Mouse (Mus musculus) kidney, postnatal 0 days (tissue): ENCODE data around the gene Tnip1. TPM values are rescaled to one million over a fixed set of nuclear protein-coding genes. Genes with fewer than 3 reads are reported as not detected.

Experiments
- ATAC-seq: fragments of 200-750 bp; cut with Nextera tagmentation; replicated peaks from 2 replicates; pipeline ENCODE4 v1.8.0; 2017; ENCODE audit warnings: low read depth, moderate number of reproducible peaks, moderate TSS enrichment, moderate library complexity; ENCODE audit not compliant: low FRiP score
- DNase-seq: peaks from one replicate; pipeline ENCODE4 v3.0.0-alpha.2; 2016; ENCODE audit warnings: low spot score
- H3K27ac ChIP-seq: fragments of 300-500 bp; sonication (generic); 2 replicates; pipeline ENCODE4 v1.5.1; 2014; ENCODE audit warnings: mild to moderate bottlenecking
- H3K27me3 ChIP-seq: fragments of 300-500 bp; sonication (generic); 2 replicates; pipeline ENCODE4 v1.6.1; 2014; ENCODE audit warnings: low read length, mixed read lengths; ENCODE audit not compliant: insufficient read depth
- H3K36me3 ChIP-seq: fragments of 300-500 bp; sonication (generic); 2 replicates; pipeline ENCODE4 v1.6.1; 2014; ENCODE audit warnings: low read length, mixed read lengths; ENCODE audit not compliant: insufficient read depth
- H3K4me1 ChIP-seq: fragments of 300-500 bp; sonication (generic); replicated peaks from 2 replicates; pipeline ENCODE4 v1.6.1; 2014; ENCODE audit warnings: antibody characterized with exemption, low read length, mixed read lengths; ENCODE audit not compliant: insufficient read depth
- H3K4me2 ChIP-seq: fragments of 300-500 bp; sonication (generic); 2 replicates; pipeline ENCODE4 v1.6.1; 2014; ENCODE audit warnings: mild to moderate bottlenecking, low read length, moderate library complexity, mixed read lengths
- H3K4me3 ChIP-seq: fragments of 300-500 bp; sonication (generic); replicated peaks from 2 replicates; pipeline ENCODE4 v1.5.1; 2014; ENCODE audit warnings: low read depth, low read length
- H3K9ac ChIP-seq: fragments of 300-500 bp; sonication (generic); 2 replicates; pipeline ENCODE4 v1.6.1; 2014; ENCODE audit warnings: low read depth, low read length
- H3K9me3 ChIP-seq: fragments of 300-500 bp; sonication (generic); replicated peaks from 2 replicates; pipeline ENCODE4 v1.6.1; 2016; ENCODE audit warnings: low read length, inconsistent platforms, mixed read lengths
- CTCF ChIP-seq: IDR thresholded peaks from 2 replicates; pipeline ENCODE4 v1.5.1; 2016; ENCODE audit warnings: antibody characterized with exemption, low read depth, mild to moderate bottlenecking, moderate library complexity
- WGBS: fragments of 180-500 bp; shearing (Covaris S2); extraction: QIAGEN DNeasy Blood & Tissue Kit; methylation state at CpG from one replicate; pipeline ENCODE4 v1.1.7; 2014; 5-methylcytosine and 5-hydroxymethylcytosine counted together
- polyA plus RNA-seq: library from polyadenylated mRNA; unstranded; fragments of >200 nt; fragmentation: Nextera tagmentation; extraction: Ambion mirVana; gene quantifications from 2 replicates; pipeline ENCODE4 v1.2.1, GENCODE M21; 2015

The Tnip1 gene
- polyA plus RNA-seq, 1 experiment from 2014 or later, result 17.5 TPM

GRCm38 (mm10) chr11:54954716-54955115 is 8.0 kb downstream of the Tnip1 start:
- H3K9me3 ChIP-seq, result no peaks in the 10 kb centered on the region
- peaks cover 12% of the 10 kb centered on the region; the same call in 1 of the 2 replicates for H3K4me1 ChIP-seq
- no peak overlapping the region for H3K9ac ChIP-seq
- TF ChIP-seq CTCF, result no peak
- no peaks in the 10 kb centered on the region for H3K36me3 ChIP-seq
- peak overlapping the region; percentile 70; the same call in 1 of the 2 replicates for H3K4me2 ChIP-seq
- DNase-seq (no peak), ATAC-seq (no peak)
- H3K27me3 ChIP-seq, result no peaks in the 10 kb centered on the region
- no peak overlapping the region for H3K4me3 ChIP-seq
- WGBS, result 86% methylated on average over 8 of the region's 8 CpGs
- H3K27ac ChIP-seq, result no peak overlapping the region

- Histone ChIP-seq H3K27ac (no peak overlapping the region), H3K36me3 (no peaks in the 10 kb centered on the region), H3K4me3 (no peak overlapping the region), H3K4me2 (peak overlapping the region; percentile 6; the same call in 1 of the 2 replicates), H3K9ac (no peak overlapping the region), H3K4me1 (peaks cover 12% of the 10 kb centered on the region; the same call in 1 of the 2 replicates), H3K27me3 (no peaks in the 10 kb centered on the region), H3K9me3 (no peaks in the 10 kb centered on the region)
- DNase-seq (no peak), ATAC-seq (no peak)
- TF ChIP-seq CTCF, result no peak
- 41% methylated on average over 9 of the region's 9 CpGs for WGBS
Measured at GRCm38 (mm10) chr11:54953993-54954446, 8.7 kb downstream of the Tnip1 start.

- no peak for ATAC-seq
- DNase-seq, result no peak
- H3K27me3 ChIP-seq, result no peaks in the 10 kb centered on the region
- H3K4me2 ChIP-seq, result no peak overlapping the region
- no peaks in the 10 kb centered on the region for H3K36me3 ChIP-seq
- 0 out of 2 replicates have a peak overlapping the region, but pooled peaks have one; percentile 8 for H3K27ac ChIP-seq
- 75% methylated on average over 6 of the region's 6 CpGs for WGBS
- TF ChIP-seq CTCF, result no peak
- peaks cover 12% of the 10 kb centered on the region; the same call in 1 of the 2 replicates for H3K4me1 ChIP-seq
- H3K4me3 ChIP-seq, result no peak overlapping the region
- no peaks in the 10 kb centered on the region for H3K9me3 ChIP-seq
- H3K9ac ChIP-seq, result no peak overlapping the region
Measured at GRCm38 (mm10) chr11:54952651-54953050, 10.1 kb downstream of the Tnip1 start.

GRCm38 (mm10) chr11:54950684-54951083 is 12.0 kb downstream of the Tnip1 start:
- Histone ChIP-seq H3K9me3 (no peaks in the 10 kb centered on the region), H3K4me2 (no peak overlapping the region), H3K4me1 (peaks cover 12% of the 10 kb centered on the region; the same call in 1 of the 2 replicates), H3K4me3 (no peak overlapping the region), H3K36me3 (no peaks in the 10 kb centered on the region), H3K9ac (no peak overlapping the region), H3K27me3 (no peaks in the 10 kb centered on the region), H3K27ac (no peak overlapping the region)
- DNase-seq (no peak), ATAC-seq (no peak)
- WGBS, result 82% methylated on average over 6 of the region's 6 CpGs
- TF ChIP-seq CTCF, result no peak

GRCm38 (mm10) chr11:54949717-54950116 is 13.0 kb downstream of the Tnip1 start:
- Histone ChIP-seq H3K27me3 (no peaks in the 10 kb centered on the region), H3K36me3 (no peaks in the 10 kb centered on the region), H3K27ac (no peak overlapping the region), H3K4me2 (no peak overlapping the region), H3K9me3 (no peaks in the 10 kb centered on the region), H3K9ac (no peak overlapping the region), H3K4me1 (peaks cover 9% of the 10 kb centered on the region; the same call in 1 of the 2 replicates), H3K4me3 (no peak overlapping the region)
- ATAC-seq, result no peak
- WGBS, result 93% methylated on average over 1 of the region's 1 CpGs
- TF ChIP-seq CTCF, result no peak
- no peak for DNase-seq

- H3K4me3 ChIP-seq, result no peak overlapping the region
- H3K9ac ChIP-seq, result no peak overlapping the region
Measured at GRCm38 (mm10) chr11:54944702-54945101, 18.0 kb downstream of the Tnip1 start.

GRCm38 (mm10) chr11:54940056-54940455 is 22.7 kb downstream of the Tnip1 start:
- 80% methylated on average over 7 of the region's 7 CpGs for WGBS
- H3K27me3 ChIP-seq, result no peaks in the 10 kb centered on the region
- H3K4me1 ChIP-seq, result no peaks in the 10 kb centered on the region
- ATAC-seq (no peak), DNase-seq (no peak)
- H3K27ac ChIP-seq, result no peak overlapping the region
- H3K36me3 ChIP-seq, result 0 out of 2 replicates have a peak, but pooled peaks cover 19% of the 10 kb centered on the region
- no peaks in the 10 kb centered on the region for H3K9me3 ChIP-seq
- H3K4me3 ChIP-seq, result no peak overlapping the region
- H3K9ac ChIP-seq, result 0 out of 2 replicates have a peak overlapping the region, but pooled peaks have one; percentile 8
- TF ChIP-seq CTCF, result no peak
- no peak overlapping the region for H3K4me2 ChIP-seq

More at GRCm38 (mm10) chr11:54944702-54945101, 18.0 kb downstream of the Tnip1 start:
- WGBS, result 74% methylated on average over 3 of the region's 3 CpGs
- Histone ChIP-seq H3K27ac (no peak overlapping the region), H3K4me2 (no peak overlapping the region), H3K36me3 (no peaks in the 10 kb centered on the region), H3K4me1 (no peaks in the 10 kb centered on the region), H3K9me3 (no peaks in the 10 kb centered on the region), H3K27me3 (no peaks in the 10 kb centered on the region)
- no peak for TF ChIP-seq CTCF
- ATAC-seq, result no peak
- no peak for DNase-seq
